Mouse (Mus musculus) yolk sac, embryonic 10.5 days (tissue): ENCODE measurements around the gene Ptch1.

Source experiments
- DNase-seq: peaks from one replicate; pipeline ENCODE4 v3.0.0-alpha.2; 2017; ENCODE audit warnings: low spot score

Gene Ptch1

GRCm38 (mm10) chr13:63496646-63497582 lies 76.5 kb downstream of the Ptch1 start, which contains the start of gene Fancc:
TSS of gene Fancc (minus strand) at chr13:63497278.
- no peak for DNase-seq

DNA sequence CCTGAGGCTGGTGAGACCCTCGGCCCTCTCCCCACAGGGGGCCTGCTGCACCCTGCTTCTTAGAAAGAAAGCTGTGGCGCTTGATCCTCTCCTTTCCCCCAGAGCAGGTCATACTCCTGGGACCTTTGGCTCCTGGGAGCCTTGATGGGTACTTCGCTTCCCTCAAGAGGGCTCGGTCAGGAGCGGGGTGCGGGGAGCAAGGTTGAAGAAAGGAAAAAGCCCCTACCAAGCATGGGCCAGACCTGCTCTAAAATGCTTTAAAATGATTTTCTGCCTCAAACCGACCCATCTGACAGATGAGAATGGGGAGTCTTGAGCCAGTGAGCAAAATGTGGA lies 85.7 kb downstream of the Ptch1 start:
- no peak for DNase-seq

- no peak for DNase-seq
Observed at GRCm38 (mm10) chr13:63486791-63487706, 86.3 kb downstream of the Ptch1 start.

GRCm38 (mm10) chr13:63475356-63475755 lies 98.0 kb downstream of the Ptch1 start:
- DNase-seq: no peak
